Mouse (Mus musculus) T-cell, adult 2 months (primary cell): ENCODE data around the gene Rmdn2.

Experiments
- DNase-seq: peaks from one replicate; pipeline ENCODE4 v3.0.0; 2022; ENCODE audit warnings: low spot score

Rmdn2 gene

GRCm38 (mm10) chr17:79615897-79616296 is 4.2 kb downstream of the Rmdn2 start:
- DNase-seq = no peak

- no peak for DNase-seq
Observed at GRCm38 (mm10) chr17:79616621-79617020, 5.0 kb downstream of the Rmdn2 start.

GRCm38 (mm10) chr17:79618455-79618854 is 6.8 kb downstream of the Rmdn2 start:
- DNase-seq = no peak

GRCm38 (mm10) chr17:79618984-79619383 is 7.3 kb downstream of the Rmdn2 start:
- DNase-seq = no peak

GRCm38 (mm10) chr17:79622050-79622449 is 10.4 kb downstream of the Rmdn2 start:
- DNase-seq = no peak

GRCm38 (mm10) chr17:79622574-79622973 is 10.9 kb downstream of the Rmdn2 start:
- no peak for DNase-seq

- no peak for DNase-seq
Observed at GRCm38 (mm10) chr17:79623841-79624240, 12.2 kb downstream of the Rmdn2 start.

GRCm38 (mm10) chr17:79626241-79626816 is 14.7 kb downstream of the Rmdn2 start:
- no peak for DNase-seq

GRCm38 (mm10) chr17:79649893-79650292 is 38.2 kb downstream of the Rmdn2 start:
- no peak for DNase-seq

- DNase-seq = no peak
Observed at GRCm38 (mm10) chr17:79650297-79650696, 38.6 kb downstream of the Rmdn2 start.

- DNase-seq = no peak
Observed at GRCm38 (mm10) chr17:79653171-79653570, 41.5 kb downstream of the Rmdn2 start.

- DNase-seq = no peak
Observed at GRCm38 (mm10) chr17:79654187-79654586, 42.5 kb downstream of the Rmdn2 start.

- DNase-seq = no peak
Observed at GRCm38 (mm10) chr17:79657785-79658184, 46.1 kb downstream of the Rmdn2 start.

GRCm38 (mm10) chr17:79658452-79658851 is 46.8 kb downstream of the Rmdn2 start:
- no peak for DNase-seq

GRCm38 (mm10) chr17:79658863-79659262 is 47.2 kb downstream of the Rmdn2 start:
- DNase-seq = no peak

GRCm38 (mm10) chr17:79661387-79661786 is 49.7 kb downstream of the Rmdn2 start:
- peak; percentile 33 for DNase-seq

- DNase-seq = no peak
Observed at GRCm38 (mm10) chr17:79661848-79662247, 50.2 kb downstream of the Rmdn2 start.

GRCm38 (mm10) chr17:79663393-79664105 is 51.9 kb downstream of the Rmdn2 start:
- DNase-seq = no peak

- no peak for DNase-seq
Observed at GRCm38 (mm10) chr17:79664106-79664417, 52.4 kb downstream of the Rmdn2 start.

GRCm38 (mm10) chr17:79670837-79671236 is 59.2 kb downstream of the Rmdn2 start:
- no peak for DNase-seq

GRCm38 (mm10) chr17:79695106-79695505 is 83.4 kb downstream of the Rmdn2 start:
- no peak for DNase-seq

GRCm38 (mm10) chr17:79695541-79695940 is 83.9 kb downstream of the Rmdn2 start:
- DNase-seq = no peak

GRCm38 (mm10) chr17:79699197-79699596 is 87.5 kb downstream of the Rmdn2 start:
- no peak for DNase-seq

- no peak for DNase-seq
Observed at GRCm38 (mm10) chr17:79700871-79701270, 89.2 kb downstream of the Rmdn2 start.
